Mouse (Mus musculus) erythroblast, adult 5-6 weeks (primary cell): ENCODE measurements around the gene Mpp1. TPM values are rescaled to one million over a fixed set of nuclear protein-coding genes. Genes with fewer than 3 reads are reported as not detected.

ENCODE experiments used
- ATAC-seq: replicated peaks from 2 replicates; pipeline ENCODE4 v1.8.0; 2016; ENCODE audit warnings: moderate number of reproducible peaks, mild to moderate bottlenecking, moderate TSS enrichment, inconsistent platforms; ENCODE audit not compliant: poor library complexity, low FRiP score, severe bottlenecking
- total RNA-seq, 2 experiments: library from RNA; stranded (forward) in 1 of 2; stranded (reverse) in 1 of 2; fragments of 150-400 nt in 1 of 2; fragments of 200-764, 138-1000 nt in 1 of 2; gene quantifications; 2 replicates each; pipeline versions ENCODE4 v1.2.3 to v1.2.4; 2015 to 2017; ENCODE audit warnings: low replicate concordance in 2 of 2

Gene Mpp1
- total RNA-seq (2015; ENCODE audit: low replicate concordance) (310 and 311 TPM in 2 replicates), total RNA-seq (2017; ENCODE audit: low replicate concordance) (386 and 717 TPM in 2 replicates)

- ATAC-seq: peak; percentile 95
These were observed at the start of gene Mpp1 for GRCm38 (mm10) chrX:75130467-75131160. Mpp1 (minus strand) TSS chrX:75131016.

GRCm38 (mm10) chrX:75163670-75164069, 32.9 kb upstream of the Mpp1 start, which contains the start of gene Smim9:
Smim9 (minus strand) TSS chrX:75163770.
- ATAC-seq: no peak

GRCm38 (mm10) chrX:75155576-75156243, 24.9 kb upstream of the Mpp1 start:
- peak; percentile 91 for ATAC-seq

GRCm38 (mm10) chrX:75152249-75152648, 21.4 kb upstream of the Mpp1 start:
- ATAC-seq: no peak

- ATAC-seq: no peak
These were observed 19.5 kb upstream of the Mpp1 start for GRCm38 (mm10) chrX:75150304-75150703.

- no peak for ATAC-seq
These were observed 17.6 kb upstream of the Mpp1 start for GRCm38 (mm10) chrX:75148414-75148813.

GRCm38 (mm10) chrX:75143124-75143555, 12.3 kb upstream of the Mpp1 start:
- peak; percentile 90 for ATAC-seq

GRCm38 (mm10) chrX:75138182-75138581, 7.4 kb upstream of the Mpp1 start:
- ATAC-seq: peak; percentile 68

GRCm38 (mm10) chrX:75137729-75138128, 6.9 kb upstream of the Mpp1 start:
- ATAC-seq: peak; percentile 92

GRCm38 (mm10) chrX:75136938-75137337, 6.1 kb upstream of the Mpp1 start:
- ATAC-seq: no peak

GRCm38 (mm10) chrX:75129474-75129873, 1.3 kb downstream of the Mpp1 start:
- ATAC-seq: peak; percentile 76

GRCm38 (mm10) chrX:75128333-75128980, 2.4 kb downstream of the Mpp1 start:
- no peak for ATAC-seq

- no peak for ATAC-seq
These were observed 3.9 kb downstream of the Mpp1 start for GRCm38 (mm10) chrX:75126893-75127292.

GRCm38 (mm10) chrX:75125606-75126005, 5.2 kb downstream of the Mpp1 start:
- no peak for ATAC-seq

- peak; percentile 90 for ATAC-seq
These were observed 15.3 kb downstream of the Mpp1 start for GRCm38 (mm10) chrX:75115550-75115949.

- ATAC-seq: peak; percentile 95
These were observed 28.5 kb downstream of the Mpp1 start for GRCm38 (mm10) chrX:75102293-75102692.

GRCm38 (mm10) chrX:75098799-75099198, 32.0 kb downstream of the Mpp1 start:
- no peak for ATAC-seq

GRCm38 (mm10) chrX:75096163-75096770, 34.5 kb downstream of the Mpp1 start:
- no peak; the same call in 1 of the 2 replicates for ATAC-seq

GRCm38 (mm10) chrX:75095369-75096162, 35.2 kb downstream of the Mpp1 start, which contains the start of gene Dkc1:
Dkc1 (plus strand) TSS chrX:75095854.
- ATAC-seq: peak; percentile 99
